Mouse (Mus musculus) olfactory bulb, adult 2 months (tissue): ENCODE data around the gene Dlg3. TPM values are rescaled to one million over a fixed set of nuclear protein-coding genes. Genes with fewer than 3 reads are reported as not detected.

Experiments
- H3K27ac ChIP-seq: fragments of 200-500 bp; 2 replicates; pipeline ENCODE4 v1.5.1; 2012; ENCODE audit warnings: low read depth, low read length; ENCODE audit not compliant: insufficient read depth
- H3K4me1 ChIP-seq: fragments of 200-500 bp; 2 replicates; pipeline ENCODE4 v1.6.1; 2012; ENCODE audit warnings: low read length; ENCODE audit not compliant: control insufficient read depth, insufficient read depth
- H3K4me3 ChIP-seq: fragments of 200-500 bp; 2 replicates; pipeline ENCODE4 v1.5.1; 2012; ENCODE audit warnings: mild to moderate bottlenecking, low read depth, low read length, moderate library complexity; ENCODE audit not compliant: insufficient read depth
- CTCF ChIP-seq: fragments of 200-500 bp; IDR thresholded peaks from 2 replicates; pipeline ENCODE4 v1.5.1; 2012; ENCODE audit warnings: low read depth, mild to moderate bottlenecking, low read length, moderate library complexity; ENCODE audit not compliant: insufficient read depth
- POLR2A ChIP-seq: fragments of 200-500 bp; IDR thresholded peaks from 2 replicates; pipeline ENCODE4 v1.6.1; 2012; ENCODE audit warnings: mild to moderate bottlenecking, low read depth, low read length, moderate library complexity; ENCODE audit not compliant: insufficient read depth
- WGBS: fragments of 180-500 bp; shearing (Covaris S2); methylation state at CpG from one replicate; pipeline ENCODE4 v1.1.7; 2018; 5-methylcytosine and 5-hydroxymethylcytosine counted together
- polyA plus RNA-seq: library from polyadenylated mRNA; stranded (reverse); fragments of >200 nt; gene quantifications from 2 replicates; pipeline ENCODE4 v1.2.4, GENCODE M21; 2012; ENCODE audit warnings: low replicate concordance; ENCODE audit not compliant: missing spikeins, insufficient read depth, insufficient read length

The Dlg3 gene
- polyA plus RNA-seq, 1 experiment = 98.9 TPM

DNA sequence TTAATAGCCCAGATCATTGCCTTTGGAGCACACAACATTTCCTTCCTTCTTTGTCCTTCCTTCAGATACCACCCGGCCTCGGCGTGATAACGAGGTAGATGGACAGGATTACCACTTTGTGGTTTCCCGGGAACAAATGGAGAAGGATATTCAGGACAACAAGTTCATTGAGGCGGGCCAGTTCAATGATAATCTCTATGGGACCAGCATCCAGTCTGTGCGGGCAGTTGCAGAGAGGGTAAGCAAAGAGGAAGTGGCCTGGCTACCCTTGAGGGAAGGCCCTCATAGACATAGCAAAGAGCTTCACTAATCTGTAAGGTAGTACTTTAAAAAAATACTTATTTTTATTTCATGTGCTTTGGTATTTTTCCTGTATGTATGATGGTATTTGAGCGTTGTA lies 46.6 kb downstream of the Dlg3 start:
- H3K4me3 ChIP-seq = no peak overlapping the region
- WGBS = 65% methylated on average over 8 of the region's 8 CpGs
- TF ChIP-seq POLR2A = no peak
- no peak for TF ChIP-seq CTCF
- peaks cover 14% of the 10 kb centered on the region; the same call in 1 of the 2 replicates for H3K4me1 ChIP-seq
- H3K27ac ChIP-seq = no peak overlapping the region

DNA sequence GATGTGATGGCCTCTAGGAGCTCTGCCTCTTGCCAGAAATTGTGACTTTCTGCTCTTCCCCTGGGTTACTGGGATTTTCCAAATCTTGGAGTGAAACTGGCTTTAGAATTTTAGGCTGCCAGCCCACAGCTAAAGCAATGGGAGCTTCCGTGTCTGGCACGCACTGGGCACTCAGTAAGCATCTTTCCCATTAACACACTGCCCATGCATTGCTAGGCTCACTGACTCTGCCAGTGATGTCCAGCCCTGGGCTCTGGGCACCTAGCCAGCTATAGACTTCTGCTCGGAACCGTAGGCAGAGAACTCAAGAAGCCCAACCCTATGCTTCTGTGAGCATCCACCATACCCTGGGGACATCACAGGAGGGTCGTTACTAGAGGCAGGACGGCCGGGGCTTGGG lies 48.2 kb downstream of the Dlg3 start:
- no peak overlapping the region for H3K27ac ChIP-seq
- no peak overlapping the region for H3K4me3 ChIP-seq
- TF ChIP-seq CTCF (no peak), POLR2A (no peak)
- H3K4me1 ChIP-seq = 0 out of 2 replicates have a peak, but pooled peaks cover 6% of the 10 kb centered on the region
- 58% methylated on average over 7 of the region's 7 CpGs for whole genome bisulfite sequencing

DNA sequence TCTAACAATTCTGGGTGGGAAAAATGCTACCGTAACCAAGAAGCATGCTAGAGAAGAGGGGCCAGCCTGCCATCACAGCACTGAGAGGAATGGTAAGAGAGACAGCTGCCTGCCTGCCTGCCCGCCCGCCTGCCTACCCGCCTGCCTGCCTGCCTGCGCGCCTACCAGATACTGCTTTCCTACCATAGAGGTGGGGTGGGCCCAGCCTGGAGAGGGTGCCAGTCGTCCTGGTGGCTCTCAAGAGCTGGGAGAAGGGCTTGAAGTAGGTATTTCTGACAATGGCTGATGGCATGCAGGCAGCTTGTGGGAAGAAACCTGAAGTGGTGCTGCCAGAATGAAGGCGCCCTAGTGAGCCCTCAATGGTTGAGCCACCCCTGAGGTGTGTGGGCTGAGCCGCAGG lies 51.2 kb downstream of the Dlg3 start:
- 0 out of 2 replicates have a peak, but pooled peaks cover 6% of the 10 kb centered on the region for H3K4me1 ChIP-seq
- TF ChIP-seq CTCF (no peak), POLR2A (no peak)
- 84% methylated on average over 9 of the region's 9 CpGs for WGBS
- H3K4me3 ChIP-seq = no peak overlapping the region
- H3K27ac ChIP-seq = no peak overlapping the region

DNA sequence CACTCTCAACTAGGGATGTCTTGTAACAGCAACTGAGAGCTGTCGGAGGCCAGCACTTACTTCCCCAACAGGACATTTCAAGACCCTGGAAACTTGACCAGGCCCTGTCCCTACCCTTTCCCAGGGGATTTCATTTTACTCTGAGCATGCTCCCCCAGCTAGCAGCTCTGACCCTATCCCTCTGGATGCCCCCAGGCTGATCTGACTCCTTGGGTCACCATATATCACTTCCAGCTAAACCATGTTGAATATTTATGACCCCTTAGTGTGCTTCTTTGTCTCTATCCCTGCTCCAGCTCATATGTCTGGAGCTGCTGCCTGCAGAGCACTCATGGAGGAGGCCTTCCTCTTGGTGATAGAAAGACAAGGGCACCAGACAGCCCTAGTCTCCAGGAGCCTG lies 53.6 kb downstream of the Dlg3 start:
- no peak overlapping the region for H3K4me3 ChIP-seq
- H3K4me1 ChIP-seq = 0 out of 2 replicates have a peak, but pooled peaks cover 6% of the 10 kb centered on the region
- no peak for TF ChIP-seq CTCF
- no peak for TF ChIP-seq POLR2A
- 82% methylated on average over 1 of the region's 1 CpGs for WGBS
- H3K27ac ChIP-seq = no peak overlapping the region

GRCm38 (mm10) chrX:100825557-100825956 lies 58.0 kb downstream of the Dlg3 start:
- Histone ChIP-seq H3K4me1 (no peaks in the 10 kb centered on the region), H3K4me3 (no peak overlapping the region), H3K27ac (no peak overlapping the region)
- WGBS = 78% methylated on average over 1 of the region's 1 CpGs
- TF ChIP-seq CTCF = no peak
- TF ChIP-seq POLR2A = no peak

DNA sequence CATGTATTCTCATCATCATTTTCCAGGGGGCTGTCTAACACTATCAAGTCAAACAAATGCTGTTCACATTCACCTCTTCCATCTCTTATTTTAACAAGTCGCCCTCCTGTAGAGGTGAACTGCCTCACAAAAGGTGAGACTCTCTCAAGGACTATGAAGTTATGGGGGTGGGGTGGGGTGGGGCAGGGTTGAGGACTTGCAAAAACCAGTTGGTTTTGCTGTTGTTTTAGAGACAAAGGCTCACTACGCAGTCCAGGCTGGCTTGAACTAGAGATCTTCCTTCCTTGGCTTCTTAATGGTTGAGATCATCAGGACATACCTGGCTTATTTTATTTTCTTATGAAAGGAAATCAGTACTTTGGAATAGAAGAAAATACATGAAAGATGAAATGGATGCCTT lies 65.3 kb downstream of the Dlg3 start:
- no peak overlapping the region for H3K27ac ChIP-seq
- no peak overlapping the region for H3K4me3 ChIP-seq
- TF ChIP-seq POLR2A = no peak
- no peak for TF ChIP-seq CTCF
- WGBS = 90% methylated on average over 2 of the region's 2 CpGs
- no peaks in the 10 kb centered on the region for H3K4me1 ChIP-seq

- Histone ChIP-seq H3K4me1 (no peaks in the 10 kb centered on the region), H3K27ac (no peak overlapping the region), H3K4me3 (no peak overlapping the region)
- TF ChIP-seq CTCF = no peak
- TF ChIP-seq POLR2A = no peak
Observed at GRCm38 (mm10) chrX:100839211-100839610, 71.7 kb downstream of the Dlg3 start.

Other genes with a start within 250 kb of the Dlg3 start
- gene Dgat2l6, start 242.9 kb upstream of the Dlg3 start, polyA plus RNA-seq = not detected in 2 replicates
- not detected in 2 replicates for gene Awat1, start 195.5 kb upstream of the Dlg3 start, polyA plus RNA-seq
- not detected in 2 replicates for gene P2ry4, start 172.9 kb upstream of the Dlg3 start, polyA plus RNA-seq
- gene Arr3, start 162.2 kb upstream of the Dlg3 start, polyA plus RNA-seq = not detected in 2 replicates
- not detected in 2 replicates for gene Kif4, start 142.0 kb upstream of the Dlg3 start, polyA plus RNA-seq
- not detected in 2 replicates for gene Pdzd11, start 141.2 kb upstream of the Dlg3 start, polyA plus RNA-seq
- gene Gdpd2, start 37.8 kb upstream of the Dlg3 start, polyA plus RNA-seq = not detected in 2 replicates